Mouse (Mus musculus): ENCODE measurements at regions not wholly inside any gene's neighbourhood (a gene's known extent, or its start where the extent isn't known, plus 50 kb on each side); places are given as distances from the start of the nearest gene placed in this dataset.
A peak's percentile ranks its signal among the peaks of the same experiment; 100 is the strongest.

DNA sequence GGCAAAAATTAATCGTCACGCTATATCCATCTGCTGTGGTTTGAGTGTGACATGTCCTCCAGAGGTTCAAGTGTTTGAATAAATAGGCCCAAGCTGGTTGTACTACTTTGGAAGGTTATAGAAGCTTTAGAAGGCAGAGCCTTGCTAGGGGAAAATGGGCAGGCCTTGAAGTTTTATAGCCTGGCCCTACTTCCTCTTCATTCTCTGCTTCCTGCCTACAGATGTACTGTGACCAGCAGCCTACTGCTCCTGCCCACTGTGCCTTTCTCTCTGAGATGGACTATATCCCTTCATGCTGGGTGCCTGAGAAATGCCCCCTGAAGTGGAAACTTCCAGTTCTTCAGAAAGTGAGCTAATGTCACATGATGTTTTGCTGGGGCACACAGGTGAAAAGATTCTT is 133.3 kb upstream of the Nrp1 start:
- 100% methylated on average over 2 of the region's 2 CpGs for WGBS
- Histone ChIP-seq H3K4me1 (no peaks in the 10 kb centered on the region), H3K27ac (no peak overlapping the region), H3K4me3 (no peak overlapping the region), H3K27me3 (ENCODE audit: low read depth, poor library complexity, severe bottlenecking) (no peaks in the 10 kb centered on the region), H3K36me3 (no peaks in the 10 kb centered on the region), H3K9me3 (replicated peaks) (no peaks in the 10 kb centered on the region)
- no peak for DNase-seq (ENCODE audit: low spot score)

DNA sequence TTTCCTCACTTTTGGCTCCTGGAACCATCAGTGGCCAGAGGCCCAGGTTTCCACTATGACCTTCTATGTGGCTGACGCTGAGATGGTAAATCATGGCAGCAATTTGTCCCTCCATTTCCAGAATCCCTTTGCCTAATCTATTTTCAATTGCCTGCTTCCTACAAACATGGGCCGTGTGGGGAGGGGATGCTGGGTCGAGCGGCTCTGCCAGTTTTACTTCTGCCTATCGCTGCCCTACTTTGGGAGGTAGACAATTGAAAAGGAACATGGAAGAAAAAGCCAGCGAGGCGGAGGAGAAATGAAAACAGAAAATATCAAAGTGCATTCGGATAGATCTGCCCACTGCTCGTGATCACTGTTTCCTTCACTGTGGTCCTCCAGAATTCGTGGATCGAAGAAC is 123.3 kb upstream of the Nrp1 start:
- no peak for DNase-seq (ENCODE audit: low spot score)

DNA sequence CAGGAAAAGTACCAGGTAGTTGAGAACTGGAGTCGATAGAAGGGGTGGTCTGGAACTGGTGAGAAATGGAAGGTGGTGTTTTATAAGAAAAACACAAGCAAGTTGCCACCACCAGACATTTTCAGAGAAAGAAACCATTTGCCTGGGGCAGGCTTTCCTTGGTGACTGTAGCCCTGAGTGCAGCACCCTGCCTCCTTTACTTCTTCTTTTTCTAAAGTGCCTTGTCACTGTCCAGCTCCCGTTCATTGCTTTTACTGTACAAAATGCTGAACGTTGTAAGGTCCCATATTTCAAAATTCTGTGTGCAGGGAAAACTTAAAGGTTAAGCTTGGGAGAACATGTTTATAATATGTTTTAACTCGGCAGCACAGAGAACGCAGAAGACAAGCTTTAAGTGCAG is 122.9 kb upstream of the Nrp1 start:
- H3K9me3 ChIP-seq (replicated peaks): no peaks in the 10 kb centered on the region
- 75% methylated on average over 5 of the region's 5 CpGs for WGBS
- H3K27me3 ChIP-seq (ENCODE audit: low read depth, poor library complexity, severe bottlenecking): peaks cover 19% of the 10 kb centered on the region
- H3K4me3 ChIP-seq: no peak overlapping the region
- H3K36me3 ChIP-seq: no peaks in the 10 kb centered on the region
- H3K4me1 ChIP-seq: peaks cover 13% of the 10 kb centered on the region
- H3K27ac ChIP-seq: no peak overlapping the region
- no peak for DNase-seq (ENCODE audit: low spot score)

More for the DNA sequence above, 123.3 kb upstream of the Nrp1 start:
- WGBS: 54% methylated on average over 11 of the region's 11 CpGs
- no peaks in the 10 kb centered on the region for H3K36me3 ChIP-seq
- no peak overlapping the region for H3K27ac ChIP-seq
- H3K4me3 ChIP-seq: no peak overlapping the region
- H3K9me3 ChIP-seq (replicated peaks): no peaks in the 10 kb centered on the region
- peaks cover 13% of the 10 kb centered on the region for H3K4me1 ChIP-seq
- H3K27me3 ChIP-seq (ENCODE audit: low read depth, poor library complexity, severe bottlenecking): peaks cover 19% of the 10 kb centered on the region

DNA sequence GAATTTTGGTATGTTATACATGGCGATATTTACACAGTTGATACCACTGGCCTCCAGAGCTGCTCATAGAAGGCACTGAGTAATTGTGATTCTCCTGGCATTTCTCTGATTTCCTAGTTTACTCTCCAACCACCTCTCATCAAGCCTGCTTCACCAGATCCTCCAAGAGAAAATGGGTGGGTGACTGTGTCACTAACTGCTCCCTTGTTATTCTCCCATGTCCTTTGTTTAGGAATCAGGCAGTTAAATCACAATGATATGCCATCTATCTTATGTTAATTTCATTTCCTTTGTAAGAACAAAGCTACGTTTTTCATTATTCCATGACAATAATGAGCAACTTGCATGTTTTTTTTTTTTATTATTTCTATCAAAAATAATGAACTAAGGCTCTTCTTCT is 122.3 kb upstream of the Nrp1 start:
- DNase-seq (ENCODE audit: low spot score): no peak
- WGBS: 88% methylated on average over 2 of the region's 2 CpGs
- peaks cover 13% of the 10 kb centered on the region for H3K4me1 ChIP-seq
- H3K4me3 ChIP-seq: no peak overlapping the region
- H3K9me3 ChIP-seq (replicated peaks): no peaks in the 10 kb centered on the region
- peaks cover 19% of the 10 kb centered on the region for H3K27me3 ChIP-seq (ENCODE audit: low read depth, poor library complexity, severe bottlenecking)
- H3K36me3 ChIP-seq: no peaks in the 10 kb centered on the region
- H3K27ac ChIP-seq: no peak overlapping the region

DNA sequence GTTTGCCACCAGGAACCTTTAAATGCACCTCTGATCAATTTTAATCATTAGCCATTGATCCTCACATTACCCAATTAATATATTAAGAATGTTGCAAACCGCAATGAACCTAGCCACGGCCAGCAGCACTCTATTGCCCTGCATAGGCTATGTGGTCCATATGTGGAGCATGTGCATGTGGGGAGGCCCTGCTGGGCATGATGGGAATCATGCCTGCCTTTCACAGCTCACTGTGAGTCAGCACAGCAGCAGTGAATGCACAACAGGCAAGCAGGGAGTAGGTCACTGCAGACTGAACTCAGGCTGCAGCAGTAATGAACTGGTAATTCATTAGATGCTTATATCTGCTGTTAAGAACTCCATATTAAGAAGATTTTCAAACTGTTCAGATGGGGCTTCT is 119.5 kb upstream of the Nrp1 start:
- no peak overlapping the region for H3K4me3 ChIP-seq
- peaks cover 19% of the 10 kb centered on the region for H3K27me3 ChIP-seq (ENCODE audit: low read depth, poor library complexity, severe bottlenecking)
- no peaks in the 10 kb centered on the region for H3K9me3 ChIP-seq (replicated peaks)
- no peak overlapping the region for H3K27ac ChIP-seq
- H3K4me1 ChIP-seq: peaks cover 13% of the 10 kb centered on the region
- no peak for DNase-seq (ENCODE audit: low spot score)
- H3K36me3 ChIP-seq: no peaks in the 10 kb centered on the region
- WGBS: 89% methylated on average over 2 of the region's 2 CpGs

DNA sequence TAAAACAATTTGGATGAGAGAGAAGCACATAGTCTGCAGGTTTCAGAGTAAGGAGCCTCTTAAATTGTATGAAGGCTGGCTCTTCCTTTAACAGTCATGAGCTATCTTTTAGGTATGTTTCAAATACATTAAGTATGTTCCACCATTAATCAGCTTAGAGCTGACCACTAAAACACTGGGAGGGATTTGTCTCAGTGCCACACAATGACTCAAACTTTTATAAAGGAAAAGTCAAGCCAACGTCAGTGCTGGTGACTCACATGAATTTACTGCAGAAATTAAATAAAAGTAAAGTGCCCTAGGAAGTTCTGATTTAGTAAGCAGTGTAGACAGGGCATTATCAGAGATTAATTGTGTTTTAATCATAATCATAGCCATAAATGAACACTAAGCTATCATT is 118.6 kb upstream of the Nrp1 start:
- no peak for DNase-seq (ENCODE audit: low spot score)
- Histone ChIP-seq H3K27ac (no peak overlapping the region), H3K27me3 (ENCODE audit: low read depth, poor library complexity, severe bottlenecking) (peaks cover 19% of the 10 kb centered on the region), H3K36me3 (no peaks in the 10 kb centered on the region), H3K4me1 (peaks cover 10% of the 10 kb centered on the region), H3K9me3 (replicated peaks) (no peaks in the 10 kb centered on the region), H3K4me3 (no peak overlapping the region)
- 77% methylated on average over 1 of the region's 1 CpGs for WGBS

DNA sequence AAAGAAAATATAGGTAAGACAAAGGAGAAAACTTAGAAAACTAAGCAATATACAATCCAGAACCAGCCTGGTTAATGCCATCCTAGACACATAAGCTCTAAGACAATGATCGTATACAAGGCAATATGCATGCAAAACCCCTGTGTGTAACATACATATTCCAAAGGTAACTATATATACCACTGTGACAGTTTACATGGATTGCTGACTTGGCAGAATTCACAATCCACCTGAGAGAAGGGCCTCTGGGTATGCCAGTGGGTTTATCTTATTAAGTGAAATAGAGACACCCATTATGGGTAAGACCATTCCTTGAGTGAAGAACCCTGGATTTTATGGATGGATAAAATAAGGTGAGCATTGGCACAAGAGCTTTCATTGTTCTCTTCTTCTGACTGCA is 117.2 kb upstream of the Nrp1 start:
- DNase-seq (ENCODE audit: low spot score): no peak
- Histone ChIP-seq H3K27me3 (ENCODE audit: low read depth, poor library complexity, severe bottlenecking) (peaks cover 16% of the 10 kb centered on the region), H3K9me3 (replicated peaks) (no peaks in the 10 kb centered on the region), H3K4me1 (no peaks in the 10 kb centered on the region), H3K27ac (no peak overlapping the region), H3K36me3 (no peaks in the 10 kb centered on the region), H3K4me3 (no peak overlapping the region)
- 92% methylated on average over 1 of the region's 1 CpGs for WGBS

DNA sequence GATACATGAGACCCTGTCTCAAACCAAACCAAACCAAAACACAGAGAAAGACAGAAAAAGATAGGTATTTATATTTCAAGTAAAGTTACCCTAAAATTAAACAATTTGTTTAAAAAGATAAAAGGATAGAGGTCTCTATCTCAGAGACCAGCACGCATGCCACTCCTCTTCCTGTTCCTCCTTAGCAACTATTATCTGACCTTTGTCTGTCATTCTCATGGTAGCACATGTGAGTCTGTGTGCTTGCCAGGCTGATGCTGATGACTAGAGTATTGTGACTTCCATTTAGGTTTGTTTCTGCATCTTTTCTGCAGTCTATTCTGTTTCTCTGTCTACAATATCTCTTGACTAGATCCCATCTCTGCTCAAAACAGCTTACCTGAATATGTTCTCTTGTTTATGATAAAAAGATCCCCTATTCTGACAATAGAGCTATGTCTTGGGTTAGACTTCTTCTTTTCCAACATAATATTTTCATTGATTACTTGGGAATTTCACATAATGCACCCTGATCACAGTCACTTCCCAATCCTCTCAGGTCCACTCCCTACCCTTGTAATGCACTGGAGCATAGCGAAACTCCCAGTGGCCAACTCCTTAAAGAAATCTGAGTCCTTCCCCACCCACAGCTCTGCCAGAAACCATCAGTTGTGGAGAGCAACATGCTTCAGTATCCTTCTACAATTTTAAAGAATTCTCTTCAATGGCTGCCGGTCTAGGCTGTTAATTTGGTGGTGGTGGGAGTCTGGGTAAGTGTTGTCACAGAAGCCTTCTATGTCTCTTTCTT is 115.7 kb upstream of the Nrp1 start:
- peaks cover 3% of the 10 kb centered on the region; the same call in 1 of the 2 replicates for H3K27me3 ChIP-seq (ENCODE audit: low read depth, poor library complexity, severe bottlenecking)
- no peaks in the 10 kb centered on the region for H3K36me3 ChIP-seq
- no peak overlapping the region for H3K27ac ChIP-seq
- H3K4me3 ChIP-seq: no peak overlapping the region
- no peak for DNase-seq (ENCODE audit: low spot score)
- H3K9me3 ChIP-seq (replicated peaks): no peaks in the 10 kb centered on the region
- WGBS: 92% methylated on average over 3 of the region's 3 CpGs
- no peaks in the 10 kb centered on the region for H3K4me1 ChIP-seq

DNA sequence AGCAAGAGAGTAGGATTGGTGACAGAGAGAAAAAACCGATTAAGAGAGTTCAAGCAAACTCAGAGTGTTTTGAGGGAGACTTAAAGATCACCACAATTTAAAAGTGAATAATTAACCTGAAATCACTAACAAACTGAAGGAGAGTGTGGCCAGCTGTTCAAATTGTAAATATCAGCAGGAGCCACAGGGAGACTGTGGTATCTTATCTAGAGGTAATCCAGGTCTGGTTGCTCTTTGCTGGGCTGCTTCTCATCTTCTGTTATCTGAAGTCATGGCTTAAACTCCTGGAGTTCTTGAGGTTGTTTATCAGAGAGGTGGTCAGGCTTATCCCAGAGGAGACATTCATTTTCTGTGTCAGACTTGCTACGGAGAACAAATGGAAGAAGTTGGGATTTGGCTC is 106.7 kb upstream of the Nrp1 start:
- H3K4me1 ChIP-seq: no peaks in the 10 kb centered on the region
- WGBS: 43% methylated on average over 2 of the region's 2 CpGs
- no peak overlapping the region for H3K27ac ChIP-seq
- no peaks in the 10 kb centered on the region for H3K27me3 ChIP-seq (ENCODE audit: low read depth, poor library complexity, severe bottlenecking)
- H3K36me3 ChIP-seq: no peaks in the 10 kb centered on the region
- no peak for DNase-seq (ENCODE audit: low spot score)
- H3K9me3 ChIP-seq (replicated peaks): no peaks in the 10 kb centered on the region
- H3K4me3 ChIP-seq: no peak overlapping the region

DNA sequence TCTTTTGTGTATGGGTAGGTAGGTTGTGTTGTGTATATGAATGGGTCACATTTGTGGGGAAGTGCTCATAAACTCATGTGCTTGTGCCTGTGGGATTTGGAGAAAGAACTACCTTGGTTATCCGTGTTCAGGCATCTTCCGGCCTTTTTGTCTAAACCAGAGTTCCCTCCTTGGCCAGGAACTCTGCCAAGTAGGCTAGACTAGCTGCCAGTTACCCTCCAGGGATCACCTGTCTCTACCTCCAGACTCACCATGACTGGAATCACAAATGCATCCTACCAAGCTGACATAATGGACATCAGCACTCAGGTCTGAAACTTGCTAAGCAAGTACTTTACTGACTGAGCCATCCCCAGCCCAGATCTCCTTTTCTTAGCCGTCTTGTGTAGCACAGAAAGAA is 97.6 kb upstream of the Nrp1 start:
- Histone ChIP-seq H3K36me3 (no peaks in the 10 kb centered on the region), H3K4me3 (no peak overlapping the region), H3K27ac (no peak overlapping the region), H3K4me1 (peaks cover 15% of the 10 kb centered on the region), H3K9me3 (replicated peaks) (no peaks in the 10 kb centered on the region), H3K27me3 (ENCODE audit: low read depth, poor library complexity, severe bottlenecking) (no peaks in the 10 kb centered on the region)
- DNase-seq (ENCODE audit: low spot score): no peak
- 88% methylated on average over 3 of the region's 3 CpGs for WGBS

DNA sequence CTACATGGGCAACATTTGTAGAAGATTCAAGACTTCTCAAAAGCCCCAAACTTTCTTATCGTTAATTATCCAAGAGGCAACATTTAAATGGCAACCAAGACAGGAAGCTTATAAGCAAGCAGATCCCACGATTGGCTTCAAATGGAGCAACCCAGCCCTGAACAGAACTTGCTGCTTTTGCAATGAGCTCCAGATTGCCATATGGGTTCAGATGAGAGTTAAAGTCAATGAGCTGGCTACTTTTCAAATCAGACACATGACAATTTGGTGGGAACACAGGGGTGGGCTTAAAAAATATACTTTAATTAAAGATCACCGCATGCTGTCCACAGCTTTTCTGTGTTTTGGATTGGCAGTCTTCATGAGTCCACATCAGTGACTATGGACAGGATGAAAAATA is 97.0 kb upstream of the Nrp1 start:
- H3K27me3 ChIP-seq (ENCODE audit: low read depth, poor library complexity, severe bottlenecking): no peaks in the 10 kb centered on the region
- no peaks in the 10 kb centered on the region for H3K9me3 ChIP-seq (replicated peaks)
- no peak overlapping the region for H3K27ac ChIP-seq
- no peaks in the 10 kb centered on the region for H3K36me3 ChIP-seq
- peaks cover 19% of the 10 kb centered on the region for H3K4me1 ChIP-seq
- H3K4me3 ChIP-seq: no peak overlapping the region
- DNase-seq (ENCODE audit: low spot score): no peak
- 94% methylated on average over 3 of the region's 3 CpGs for WGBS

DNA sequence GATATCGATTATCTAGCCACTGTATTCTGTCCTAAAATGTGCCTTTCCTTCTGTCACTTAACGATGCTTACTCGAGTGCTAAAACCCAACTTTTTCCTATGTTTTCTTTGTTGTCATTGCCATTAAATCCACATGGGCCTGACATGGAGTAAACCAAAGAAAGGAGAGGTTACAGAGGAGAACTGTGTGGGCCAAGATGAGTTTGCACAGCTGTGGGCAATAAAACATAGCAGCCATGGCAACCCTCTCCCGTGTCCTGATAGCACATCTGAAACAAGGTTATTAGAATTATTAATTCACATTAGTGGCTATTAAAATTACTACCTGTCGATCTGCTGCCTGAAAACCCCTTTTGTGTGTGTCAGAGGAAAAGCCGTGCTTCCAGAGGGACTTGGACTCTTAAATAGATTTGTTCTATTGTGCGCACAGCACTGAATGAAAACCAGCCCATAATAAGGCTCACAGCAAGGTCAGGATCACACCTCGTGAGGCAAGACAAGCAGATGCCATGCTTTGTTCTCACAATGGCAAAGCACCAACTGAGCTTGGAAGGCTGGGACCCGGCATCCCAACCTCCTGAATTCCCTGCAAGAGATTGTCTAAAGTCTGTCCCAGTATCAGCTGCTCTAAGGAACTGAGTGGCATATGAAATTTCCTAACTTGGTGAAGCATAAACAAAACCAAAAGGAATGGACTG is 95.0 kb upstream of the Nrp1 start:
- peak overlapping the region; percentile 58 for H3K27ac ChIP-seq
- DNase-seq (ENCODE audit: low spot score): peak; percentile 44

DNA sequence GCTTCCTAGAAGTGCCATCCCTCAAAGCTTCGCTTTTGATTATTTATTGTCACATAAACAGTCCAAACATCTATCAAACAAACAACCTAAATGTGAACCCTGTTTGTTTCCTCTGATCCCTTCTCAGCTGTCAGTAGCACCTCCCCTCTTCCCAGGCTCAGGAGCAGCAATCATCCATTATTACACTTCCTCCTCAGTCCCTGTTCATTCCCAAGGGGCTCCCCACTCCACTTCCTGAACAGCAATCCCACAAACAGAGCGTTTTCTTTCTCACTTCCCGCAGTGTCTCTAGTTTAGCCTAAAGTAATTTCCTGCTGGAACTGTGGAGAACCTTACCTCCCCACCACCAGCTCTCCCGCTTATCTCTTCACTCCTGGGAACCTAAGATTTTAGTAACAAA is 91.1 kb upstream of the Nrp1 start:
- H3K4me3 ChIP-seq: no peak overlapping the region
- WGBS: 27% methylated on average over 4 of the region's 4 CpGs
- H3K27ac ChIP-seq: peak overlapping the region; percentile 63
- DNase-seq (ENCODE audit: low spot score): no peak
- H3K36me3 ChIP-seq: no peaks in the 10 kb centered on the region
- H3K9me3 ChIP-seq (replicated peaks): no peaks in the 10 kb centered on the region
- H3K4me1 ChIP-seq: peaks cover 43% of the 10 kb centered on the region
- 0 out of 2 replicates have a peak, but pooled peaks cover 3% of the 10 kb centered on the region for H3K27me3 ChIP-seq (ENCODE audit: low read depth, poor library complexity, severe bottlenecking)

More for the DNA sequence above, 95.0 kb upstream of the Nrp1 start:
- H3K9me3 ChIP-seq (replicated peaks): no peaks in the 10 kb centered on the region
- peaks cover 39% of the 10 kb centered on the region for H3K4me1 ChIP-seq
- no peak overlapping the region for H3K4me3 ChIP-seq
- no peaks in the 10 kb centered on the region for H3K27me3 ChIP-seq (ENCODE audit: low read depth, poor library complexity, severe bottlenecking)
- no peaks in the 10 kb centered on the region for H3K36me3 ChIP-seq
- WGBS: 54% methylated on average over 9 of the region's 9 CpGs

All from limb, embryonic 10.5 days (tissue).